Mouse (Mus musculus) brain, embryonic 14.5 days (tissue): ENCODE measurements around the gene Efcab9.

ENCODE experiments used
- CTCF ChIP-seq: fragments of 200-500 bp; IDR thresholded peaks from 2 replicates; pipeline ENCODE4 v1.5.1; 2012; ENCODE audit warnings: inconsistent platforms, mild to moderate bottlenecking, moderate library complexity, borderline replicate concordance; ENCODE audit not compliant: insufficient read depth, insufficient read length; ENCODE audit errors: extremely low read depth
- POLR2A ChIP-seq: fragments of 200-500 bp; IDR thresholded peaks from 2 replicates; pipeline ENCODE4 v1.6.1; 2012; ENCODE audit warnings: mild to moderate bottlenecking, inconsistent platforms, borderline replicate concordance; ENCODE audit not compliant: poor library complexity, insufficient read depth, insufficient read length, severe bottlenecking; ENCODE audit errors: extremely low read depth

DNA sequence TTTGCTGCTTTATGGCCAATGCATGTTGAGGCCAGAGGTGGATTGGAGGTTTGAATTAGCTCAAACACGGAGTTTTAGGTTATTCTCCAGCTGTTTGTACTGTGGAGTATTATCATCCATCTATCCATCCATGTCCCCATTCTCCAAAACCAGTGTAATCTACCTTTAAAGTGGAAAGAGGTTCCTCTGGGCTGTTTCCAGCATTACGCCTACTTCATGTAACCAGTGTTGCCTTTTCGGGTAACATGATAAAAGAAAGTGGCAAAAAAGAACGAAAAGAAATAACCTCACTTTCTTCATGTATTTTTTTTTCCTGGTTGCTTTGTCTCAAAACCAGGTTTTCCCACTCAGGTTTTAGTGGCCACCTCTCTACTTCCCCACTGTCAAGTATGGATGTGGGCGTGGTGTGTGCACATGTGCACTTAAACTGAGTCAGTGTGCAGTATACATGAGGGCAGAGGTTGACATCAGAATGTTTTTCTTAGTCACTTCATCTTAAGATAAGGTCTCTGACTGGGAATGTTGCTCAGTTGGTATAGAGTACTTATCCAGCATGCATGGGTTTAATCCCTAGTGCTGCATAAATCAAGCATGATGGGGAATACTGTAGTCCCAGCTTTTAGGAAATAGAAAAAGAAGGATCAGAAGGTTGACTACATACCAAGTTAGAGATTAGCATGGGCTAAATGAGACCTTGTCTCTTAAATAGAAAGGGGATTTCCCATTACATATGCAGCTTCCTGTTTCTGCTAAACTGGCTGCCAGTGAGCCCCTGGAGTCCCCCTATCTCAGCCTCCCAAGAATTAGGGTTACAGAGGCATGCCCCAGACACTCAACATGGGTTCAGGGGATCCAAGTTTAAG lies 42.8 kb downstream of the Efcab9 start:
- TF ChIP-seq CTCF: no peak
- TF ChIP-seq POLR2A: no peak
